Mouse (Mus musculus) stomach, postnatal 0 days (tissue): ENCODE results near the gene Zfp341. TPM values are rescaled to one million over a fixed set of nuclear protein-coding genes. Genes with fewer than 3 reads are reported as not detected.

Experiments used
- ATAC-seq: fragments of 200-750 bp; cut with Nextera tagmentation; 2 replicates; pipeline ENCODE4 v1.8.0; 2017; ENCODE audit not compliant: low FRiP score, low TSS enrichment
- DNase-seq: peaks from one replicate; pipeline ENCODE4 v3.0.0-alpha.2; 2016; ENCODE audit warnings: low spot score
- H3K27ac ChIP-seq: fragments of 300-500 bp; sonication (generic); replicated peaks from 2 replicates; pipeline ENCODE4 v1.5.1; 2014; ENCODE audit warnings: mild to moderate bottlenecking, control low read depth
- H3K27me3 ChIP-seq: fragments of 300-500 bp; sonication (generic); 2 replicates; pipeline ENCODE4 v1.6.1; 2014; ENCODE audit warnings: low read length; ENCODE audit not compliant: control insufficient read depth, insufficient read depth
- H3K36me3 ChIP-seq: fragments of 300-500 bp; sonication (generic); 2 replicates; pipeline ENCODE4 v1.6.1; 2014; ENCODE audit warnings: low read length, mixed read lengths; ENCODE audit not compliant: control insufficient read depth, insufficient read depth
- H3K4me1 ChIP-seq: fragments of 300-500 bp; sonication (generic); replicated peaks from 2 replicates; pipeline ENCODE4 v1.6.1; 2014; ENCODE audit warnings: antibody characterized with exemption; ENCODE audit not compliant: control insufficient read depth, insufficient read depth
- H3K4me2 ChIP-seq: fragments of 300-500 bp; sonication (generic); replicated peaks from 2 replicates; pipeline ENCODE4 v1.6.1; 2014; ENCODE audit warnings: low read depth, mild to moderate bottlenecking, control low read depth, moderate library complexity
- H3K4me3 ChIP-seq: fragments of 300-500 bp; sonication (generic); 2 replicates; pipeline ENCODE4 v1.5.1; 2014; ENCODE audit warnings: low read depth, low read length, control low read depth
- H3K9ac ChIP-seq: fragments of 300-500 bp; sonication (generic); 2 replicates; pipeline ENCODE4 v1.6.1; 2014; ENCODE audit warnings: mild to moderate bottlenecking, low read length, control low read depth, mixed read lengths
- H3K9me3 ChIP-seq: fragments of 300-500 bp; sonication (generic); 2 replicates; pipeline ENCODE4 v1.6.1; 2016; ENCODE audit warnings: low read length; ENCODE audit not compliant: control insufficient read depth
- CTCF ChIP-seq: IDR thresholded peaks from 2 replicates; pipeline ENCODE4 v1.5.1; 2016; ENCODE audit warnings: antibody characterized with exemption, low read depth, mild to moderate bottlenecking, moderate library complexity
- EP300 ChIP-seq: optimal IDR thresholded peaks from 2 replicates; pipeline ENCODE3; 2016; ENCODE audit warnings: antibody characterized with exemption
- WGBS: fragments of 180-500 bp; shearing (Covaris S2); extraction: QIAGEN DNeasy Blood & Tissue Kit; methylation state at CpG from one replicate; pipeline ENCODE4 v1.1.7; 2014; 5-methylcytosine and 5-hydroxymethylcytosine counted together
- polyA plus RNA-seq: library from polyadenylated mRNA; unstranded; fragments of >200 nt; fragmentation: Nextera tagmentation; extraction: Ambion mirVana; gene quantifications from 2 replicates; pipeline ENCODE4 v1.2.1, GENCODE M21; 2015

Gene Zfp341
- polyA plus RNA-seq, 1 experiment from 2014 or later = 0.27 TPM

DNA sequence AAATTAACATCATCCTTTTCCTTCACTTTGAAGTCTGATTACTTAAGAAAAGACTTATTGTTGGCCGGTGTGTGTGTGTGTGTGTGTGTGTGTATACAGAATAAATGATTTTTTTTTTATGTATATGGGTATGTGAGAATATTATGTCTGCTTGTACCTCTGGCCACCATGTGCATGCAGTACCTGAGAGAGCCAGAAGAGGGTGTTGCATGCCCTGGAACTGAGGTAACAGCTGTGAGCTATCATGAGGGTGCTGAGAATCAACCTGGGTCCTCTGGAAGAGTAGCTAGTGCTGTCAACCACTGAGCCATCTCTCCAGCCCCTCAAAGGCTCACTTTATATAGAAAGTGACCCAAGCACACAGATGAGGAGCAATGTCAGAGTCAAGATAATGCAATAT lies 31.7 kb upstream of the Zfp341 start:
- no peak overlapping the region; the same call in 1 of the 2 replicates for H3K27ac ChIP-seq
- DNase-seq = no peak
- H3K4me1 ChIP-seq = no peaks in the 10 kb centered on the region
- H3K9ac ChIP-seq = no peak overlapping the region
- TF ChIP-seq EP300 = no peak
- peak; percentile 44 for TF ChIP-seq CTCF
- no peak for ATAC-seq
- WGBS = 79% methylated on average over 1 of the region's 1 CpGs
- H3K36me3 ChIP-seq = no peaks in the 10 kb centered on the region
- no peaks in the 10 kb centered on the region for H3K9me3 ChIP-seq
- no peaks in the 10 kb centered on the region for H3K27me3 ChIP-seq
- H3K4me2 ChIP-seq = no peak overlapping the region
- H3K4me3 ChIP-seq = no peak overlapping the region

DNA sequence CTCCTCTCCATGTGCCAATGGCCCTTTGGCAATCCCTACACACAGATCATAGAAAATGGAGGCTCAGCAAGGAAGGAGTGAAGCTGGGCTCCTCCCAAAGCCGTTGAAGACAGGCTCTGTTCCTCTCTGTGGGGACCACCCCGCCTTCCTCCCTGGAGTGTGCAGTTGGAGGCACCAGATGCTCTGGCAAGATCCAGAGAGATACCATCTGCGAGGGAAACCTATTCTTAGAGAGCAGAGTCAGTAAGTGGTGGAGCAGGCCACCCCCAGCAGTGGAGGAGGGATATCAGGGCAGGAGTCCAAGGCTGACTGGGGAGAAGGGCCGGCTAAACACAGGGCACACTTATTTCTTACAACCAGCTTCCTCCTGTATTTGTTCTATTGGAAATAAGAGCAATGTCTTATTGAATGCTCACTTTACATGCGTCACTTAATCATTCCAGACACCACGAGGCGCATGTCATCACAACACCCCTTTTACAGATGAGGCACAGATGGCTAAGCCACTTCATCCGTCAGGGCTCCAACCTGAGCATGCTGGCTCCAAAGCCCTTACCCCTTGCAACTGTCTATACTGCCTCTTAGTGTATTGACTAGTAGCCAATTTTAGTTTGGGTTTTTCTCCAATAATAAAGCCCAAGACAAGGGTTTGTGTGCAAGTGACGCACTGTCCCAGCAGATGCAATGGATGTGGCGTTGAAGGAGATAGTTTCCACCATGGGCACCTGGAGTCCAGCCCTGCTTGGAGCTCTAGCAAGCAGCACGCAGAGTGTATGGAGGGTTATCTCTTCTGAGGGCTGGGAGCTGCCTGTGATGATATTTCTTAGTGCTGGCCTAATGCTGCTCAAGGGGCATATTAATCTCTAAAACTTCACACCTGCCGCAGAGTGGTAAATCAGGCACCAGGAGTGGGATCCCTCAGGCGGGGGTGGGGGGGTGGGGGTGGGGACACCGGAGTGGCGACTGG lies 28.9 kb upstream of the Zfp341 start:
- DNase-seq (no peak), ATAC-seq (no peak; the same call in 1 of the 2 replicates)
- Histone ChIP-seq H3K27ac (no peak overlapping the region), H3K9ac (no peak overlapping the region), H3K4me2 (no peak overlapping the region), H3K9me3 (no peaks in the 10 kb centered on the region), H3K27me3 (no peaks in the 10 kb centered on the region), H3K4me1 (no peaks in the 10 kb centered on the region), H3K4me3 (no peak overlapping the region), H3K36me3 (peaks cover 2% of the 10 kb centered on the region; the same call in 1 of the 2 replicates)
- TF ChIP-seq EP300 (no peak), CTCF (no peak)
- WGBS = 54% methylated on average over 14 of the region's 15 CpGs

DNA sequence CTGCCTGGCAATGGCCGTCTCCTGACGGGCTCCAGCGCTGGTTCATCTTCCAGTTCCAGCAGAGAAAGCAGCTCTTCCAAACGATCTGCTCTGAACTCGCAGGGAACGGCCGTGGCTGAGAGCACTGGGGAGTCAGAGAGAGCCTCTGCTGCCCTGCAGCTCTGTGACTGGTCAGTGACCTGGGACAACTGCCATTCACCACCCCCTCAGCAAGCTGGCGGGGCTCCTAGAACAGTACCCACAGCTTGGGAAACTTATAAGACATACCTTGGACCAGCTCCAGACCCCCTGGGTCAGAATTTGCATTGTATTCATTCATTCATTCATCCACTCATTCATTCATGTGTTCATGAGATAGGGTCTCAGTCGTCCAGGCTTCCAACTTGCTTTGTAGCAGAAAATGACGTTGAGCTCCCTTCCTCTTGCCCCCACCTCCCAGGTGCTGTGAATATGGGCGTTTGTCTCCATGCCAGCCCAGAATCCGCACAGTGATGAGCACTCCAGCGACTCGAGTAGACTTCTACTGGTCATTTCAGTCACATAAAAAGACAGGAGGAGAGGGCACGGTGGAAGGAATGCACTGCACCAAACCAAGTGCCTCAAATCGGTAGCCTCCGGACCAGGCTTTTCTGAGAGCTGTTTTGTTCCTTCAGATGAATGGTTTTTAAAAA lies 28.0 kb upstream of the Zfp341 start:
- DNase-seq (no peak), ATAC-seq (no peak)
- Histone ChIP-seq H3K4me2 (no peak overlapping the region), H3K27ac (no peak overlapping the region), H3K9ac (no peak overlapping the region), H3K27me3 (no peaks in the 10 kb centered on the region), H3K9me3 (no peaks in the 10 kb centered on the region), H3K4me1 (no peaks in the 10 kb centered on the region), H3K36me3 (peaks cover 2% of the 10 kb centered on the region; the same call in 1 of the 2 replicates), H3K4me3 (no peak overlapping the region)
- no peak for TF ChIP-seq EP300
- no peak for TF ChIP-seq CTCF
- 70% methylated on average over 17 of the region's 17 CpGs for WGBS

DNA sequence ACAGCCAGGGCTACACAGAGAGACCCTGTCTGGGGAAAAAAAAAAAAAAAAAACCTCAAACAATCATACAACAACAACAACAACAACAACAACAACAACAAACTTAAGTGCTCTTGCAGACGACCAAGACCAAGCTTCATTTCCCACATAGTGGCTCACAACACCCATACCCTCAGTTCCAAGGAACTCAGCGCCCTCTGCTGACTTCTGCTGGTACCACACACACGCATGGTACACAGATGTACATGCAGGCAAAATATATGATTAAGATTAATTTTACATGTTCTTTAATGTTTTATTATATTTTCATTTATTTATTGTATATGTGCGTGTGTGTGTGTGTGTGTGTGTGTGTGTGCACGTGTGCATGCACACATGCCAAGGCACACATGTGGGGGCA lies 26.7 kb upstream of the Zfp341 start:
- Histone ChIP-seq H3K36me3 (peaks cover 2% of the 10 kb centered on the region; the same call in 1 of the 2 replicates), H3K4me2 (no peak overlapping the region), H3K4me1 (no peaks in the 10 kb centered on the region), H3K27me3 (no peaks in the 10 kb centered on the region), H3K9me3 (no peaks in the 10 kb centered on the region), H3K9ac (no peak overlapping the region), H3K27ac (no peak overlapping the region), H3K4me3 (no peak overlapping the region)
- WGBS = 78% methylated on average over 5 of the region's 5 CpGs
- no peak for ATAC-seq
- TF ChIP-seq EP300 (no peak), CTCF (peak; percentile 69)
- DNase-seq = peak; percentile 45

DNA sequence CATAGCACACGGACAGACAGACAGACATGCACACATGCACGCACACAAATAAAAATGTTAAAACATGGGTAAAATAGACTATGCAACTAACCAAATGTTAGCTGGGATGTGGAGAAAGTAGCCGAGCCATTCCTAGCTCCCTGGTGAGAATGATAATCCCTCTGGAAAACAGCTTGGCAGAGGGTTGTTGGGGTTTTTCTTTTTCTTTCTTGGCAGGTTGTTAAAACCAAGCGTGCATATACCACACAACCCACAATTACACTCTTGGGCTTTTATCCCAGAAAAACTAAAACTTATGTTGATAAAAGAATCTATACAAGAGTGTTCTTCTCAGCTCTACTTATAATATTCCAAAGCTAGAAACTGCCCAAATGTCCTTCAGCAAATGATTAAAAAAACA lies 24.0 kb upstream of the Zfp341 start:
- Histone ChIP-seq H3K27ac (no peak overlapping the region), H3K9ac (no peak overlapping the region), H3K4me3 (no peak overlapping the region), H3K4me2 (no peak overlapping the region), H3K36me3 (peaks cover 4% of the 10 kb centered on the region; the same call in 1 of the 2 replicates), H3K27me3 (no peaks in the 10 kb centered on the region), H3K9me3 (no peaks in the 10 kb centered on the region), H3K4me1 (no peaks in the 10 kb centered on the region)
- ATAC-seq = no peak
- no peak for DNase-seq
- TF ChIP-seq CTCF = no peak
- WGBS = 89% methylated on average over 4 of the region's 4 CpGs

DNA sequence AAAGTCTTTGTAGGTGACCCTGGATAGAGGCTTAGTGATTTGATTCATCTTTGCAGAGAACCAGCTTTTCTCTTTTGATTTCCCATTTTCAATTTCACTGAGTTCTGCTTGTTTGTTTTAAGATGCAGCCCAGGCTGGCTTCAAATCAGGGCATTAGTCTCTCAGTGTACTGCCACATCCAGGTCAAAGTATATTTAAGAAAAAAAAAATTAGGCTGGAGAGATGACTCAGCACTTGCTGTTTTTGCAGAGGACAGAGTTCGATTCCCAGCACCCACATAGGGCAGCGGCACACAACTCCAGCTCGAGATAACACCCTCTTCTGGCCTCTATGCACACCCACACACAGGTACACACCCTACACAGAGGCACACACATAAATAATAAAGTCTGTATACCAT lies 21.9 kb upstream of the Zfp341 start:
- no peak for DNase-seq
- no peak overlapping the region for H3K4me2 ChIP-seq
- TF ChIP-seq EP300 (no peak), CTCF (no peak)

More for the DNA sequence above, 21.9 kb upstream of the Zfp341 start:
- no peak overlapping the region for H3K4me3 ChIP-seq
- WGBS = 82% methylated on average over 3 of the region's 3 CpGs
- H3K4me1 ChIP-seq = no peaks in the 10 kb centered on the region
- no peak for ATAC-seq
- no peaks in the 10 kb centered on the region for H3K27me3 ChIP-seq
- H3K9ac ChIP-seq = no peak overlapping the region
- no peak overlapping the region for H3K27ac ChIP-seq
- H3K9me3 ChIP-seq = no peaks in the 10 kb centered on the region
- peaks cover 8% of the 10 kb centered on the region; the same call in 1 of the 2 replicates for H3K36me3 ChIP-seq
